Mouse (Mus musculus): ENCODE data around the gene Exoc6b.

DNA sequence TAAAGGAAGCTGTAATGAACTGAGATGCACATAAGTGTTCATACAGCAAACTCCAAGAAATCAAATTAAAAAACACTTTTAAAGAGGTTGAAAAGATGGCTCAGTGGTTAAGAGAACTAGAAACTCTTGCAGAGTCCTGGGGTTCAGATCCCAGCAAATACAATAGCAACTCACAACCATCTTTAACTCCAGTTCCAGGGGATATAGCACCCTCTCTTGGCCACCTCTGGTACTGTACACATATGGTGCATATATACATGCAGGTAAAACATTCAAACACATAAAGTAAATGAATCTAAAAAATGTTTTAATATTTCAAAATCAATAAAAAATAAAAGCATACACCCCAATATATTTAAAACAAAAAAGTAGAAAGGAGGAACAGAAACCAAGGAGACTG lies 73.9 kb downstream of the Exoc6b start:
- no peak for TF ChIP-seq POLR2A (IDR thresholded peaks at IDR 0.05; ENCODE audit: borderline replicate concordance, control insufficient read depth, low read depth, low read length)
- TF ChIP-seq CTCF (IDR thresholded peaks at IDR 0.05; ENCODE audit: control insufficient read depth, insufficient read depth, low read length), result no peak

Data from bone marrow, adult 2 months (tissue).